Mouse (Mus musculus) liver, embryonic 14.5 days (tissue): Measurements from ENCODE around the gene Mia2. TPM values are rescaled to one million over a fixed set of nuclear protein-coding genes. Genes with fewer than 3 reads are reported as not detected.

Experiments
- ATAC-seq: fragments of 200-750 bp; cut with Nextera tagmentation; 2 replicates; pipeline ENCODE4 v1.8.0; 2017; ENCODE audit warnings: moderate number of reproducible peaks, mild to moderate bottlenecking, moderate library complexity; ENCODE audit not compliant: insufficient read depth
- DNase-seq, 3 experiments: peaks; one replicate each; pipeline ENCODE4 v3.0.0-alpha.2; 2012 to 2013; ENCODE audit warnings: low read depth in 3 of 3, low spot score in 3 of 3
- H3K27ac ChIP-seq: fragments of 300-500 bp; sonication (generic); 2 replicates; pipeline ENCODE4 v1.5.1; 2014; ENCODE audit warnings: moderate library complexity, mild to moderate bottlenecking, control low read depth, inconsistent platforms
- H3K27me3 ChIP-seq: fragments of 300-500 bp; sonication (generic); 2 replicates; pipeline ENCODE4 v1.6.1; 2014; ENCODE audit warnings: mild to moderate bottlenecking, low read length, moderate library complexity; ENCODE audit not compliant: control insufficient read depth, insufficient read depth
- H3K36me3 ChIP-seq: fragments of 300-500 bp; sonication (generic); replicated peaks from 2 replicates; pipeline ENCODE4 v1.6.1; 2014; ENCODE audit warnings: low read depth; ENCODE audit not compliant: control insufficient read depth, insufficient read depth
- H3K4me1 ChIP-seq, 2 experiments: fragments of 200-500 bp in 1 of 2; fragments of 300-500 bp in 1 of 2; sonication (generic) in 1 of 2; replicated peaks; 2 replicates each; pipeline ENCODE4 v1.6.1; 2012 to 2014; ENCODE audit warnings: antibody characterized with exemption in 1 of 2, inconsistent platforms in 1 of 2, low read length in 1 of 2; ENCODE audit not compliant: control insufficient read depth in 2 of 2, insufficient read depth in 2 of 2
- H3K4me2 ChIP-seq: fragments of 300-500 bp; sonication (generic); 2 replicates; pipeline ENCODE4 v1.6.1; 2014; ENCODE audit warnings: low read depth, mild to moderate bottlenecking, control low read depth, moderate library complexity
- H3K4me3 ChIP-seq, 2 experiments: fragments of 200-500 bp in 1 of 2; fragments of 300-500 bp in 1 of 2; sonication (generic) in 1 of 2; 2 replicates each; pipeline ENCODE4 v1.5.1; 2012 to 2014; ENCODE audit warnings: low read depth in 2 of 2, low read length in 2 of 2, mild to moderate bottlenecking in 2 of 2, control low read depth in 1 of 2, inconsistent platforms in 1 of 2, moderate library complexity in 1 of 2; ENCODE audit not compliant: insufficient read depth in 1 of 2
- H3K9ac ChIP-seq: fragments of 300-500 bp; sonication (generic); replicated peaks from 2 replicates; pipeline ENCODE4 v1.6.1; 2014; ENCODE audit warnings: mild to moderate bottlenecking, control low read depth, moderate library complexity
- H3K9me3 ChIP-seq: fragments of 300-500 bp; sonication (generic); 2 replicates; pipeline ENCODE4 v1.6.1; 2016; ENCODE audit warnings: low read length, mixed read lengths; ENCODE audit not compliant: control insufficient read depth
- CTCF ChIP-seq: IDR thresholded peaks from 2 replicates; pipeline ENCODE4 v1.5.1; 2016; ENCODE audit warnings: antibody characterized with exemption, low read depth, control low read depth
- EP300 ChIP-seq: IDR thresholded peaks from 2 replicates; pipeline ENCODE4 v1.6.1; 2016; ENCODE audit warnings: antibody characterized with exemption, low read depth
- WGBS: fragments of 180-500 bp; shearing (Covaris S2); extraction: QIAGEN DNeasy Blood & Tissue Kit; methylation state at CpG from one replicate; pipeline ENCODE4 v1.1.7; 2014; ENCODE audit not compliant: insufficient replicate concordance; 5-methylcytosine and 5-hydroxymethylcytosine counted together
- polyA plus RNA-seq, 2 experiments: library from polyadenylated mRNA; depleted of rRNA in 1 of 2; stranded (reverse) in 1 of 2; unstranded in 1 of 2; fragments of >200 nt; fragmentation: Nextera tagmentation in 1 of 2; extraction: Ambion mirVana in 1 of 2; gene quantifications; 2 replicates each; pipeline versions ENCODE4 v1.2.1 to v1.2.3; 2012 to 2014

The Mia2 gene
- polyA plus RNA-seq, 2 experiments = 31.7 to 43.4 TPM

DNA sequence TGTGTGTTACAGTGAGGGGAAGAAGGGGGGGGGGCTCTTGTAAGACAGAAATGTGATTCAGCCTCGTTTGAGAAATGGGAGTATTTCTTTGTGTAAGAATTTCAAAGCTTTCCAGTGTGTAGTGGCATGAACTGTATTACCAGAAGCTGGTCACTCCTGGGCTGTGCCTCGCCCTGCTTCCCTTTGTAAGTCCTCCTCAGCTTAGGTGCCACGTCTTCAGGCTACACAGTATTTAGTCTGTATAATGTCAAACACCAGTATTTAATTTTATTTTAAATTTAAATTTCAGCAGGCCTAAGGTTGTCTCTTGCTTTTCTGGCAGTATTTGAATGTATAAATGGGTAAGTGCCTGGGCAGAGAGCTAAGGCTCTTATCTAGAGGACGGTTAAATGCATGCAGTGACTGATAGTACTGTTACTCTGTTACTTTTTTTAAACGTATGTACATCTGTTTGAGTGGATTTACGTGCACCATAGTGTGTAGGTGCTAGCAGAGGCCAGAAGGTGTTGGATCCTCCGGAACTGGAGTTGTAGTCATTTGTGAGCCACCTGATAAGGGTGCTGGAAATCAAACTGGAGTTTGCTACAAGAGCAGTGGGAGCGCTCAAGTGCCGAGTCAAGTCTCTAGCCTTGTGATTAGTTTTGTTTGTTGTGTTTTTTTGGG lies 98.9 kb downstream of the Mia2 start:
- Histone ChIP-seq H3K9me3 (no peaks in the 10 kb centered on the region), H3K36me3 (no peaks in the 10 kb centered on the region; the same call in 1 of the 2 replicates), H3K4me1 (peaks cover 11 to 16% of the 10 kb centered on the region in 2 experiments), H3K9ac (no peak overlapping the region; the same call in 1 of the 2 replicates), H3K4me2 (peak overlapping the region; percentile 52), H3K27me3 (no peaks in the 10 kb centered on the region), H3K27ac (peak overlapping the region; percentile 32), H3K4me3 (no peak overlapping the region; a peak in 1 of 4 replicates)
- DNase-seq = peak; percentile 33 to 49 (median 37)
- ATAC-seq = peak; percentile 93
- 17% methylated on average over 9 of the region's 9 CpGs for WGBS
- TF ChIP-seq CTCF (no peak), EP300 (peak; percentile 86)

DNA sequence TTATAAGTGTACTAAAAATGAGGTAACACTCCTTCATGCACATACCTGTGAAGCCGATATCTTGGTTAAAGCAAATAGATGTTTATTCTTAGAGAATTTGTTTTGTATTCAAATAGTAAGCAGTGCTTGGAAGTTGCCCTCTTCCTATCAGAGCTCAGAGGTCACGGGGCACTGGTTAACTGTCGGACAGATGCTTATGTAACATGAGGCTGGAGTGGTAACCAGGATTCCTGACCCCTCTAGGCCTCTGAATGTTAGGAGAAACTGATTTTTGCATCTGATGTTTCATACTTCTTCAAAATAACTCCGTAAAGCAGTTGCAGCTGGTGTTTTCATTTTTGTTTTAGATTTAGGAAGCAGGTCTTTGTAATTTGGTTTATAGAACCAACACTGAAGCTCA lies 99.5 kb downstream of the Mia2 start:
- H3K9ac ChIP-seq = no peak overlapping the region
- peak overlapping the region; percentile 52 for H3K4me2 ChIP-seq
- no peaks in the 10 kb centered on the region; the same call in 1 of the 2 replicates for H3K36me3 ChIP-seq
- no peaks in the 10 kb centered on the region for H3K27me3 ChIP-seq
- H3K4me3 ChIP-seq = no peak overlapping the region
- no peak for TF ChIP-seq CTCF
- TF ChIP-seq EP300 = no peak
- H3K9me3 ChIP-seq = no peaks in the 10 kb centered on the region
- peak in 1 of 3 experiments; percentile 12 for DNase-seq
- ATAC-seq = no peak; the same call in 1 of the 2 replicates
- H3K4me1 ChIP-seq = peaks cover 11 to 16% of the 10 kb centered on the region in 2 experiments
- H3K27ac ChIP-seq = peak overlapping the region; percentile 32; the same call in 1 of the 2 replicates
- 59% methylated on average over 4 of the region's 4 CpGs for WGBS

DNA sequence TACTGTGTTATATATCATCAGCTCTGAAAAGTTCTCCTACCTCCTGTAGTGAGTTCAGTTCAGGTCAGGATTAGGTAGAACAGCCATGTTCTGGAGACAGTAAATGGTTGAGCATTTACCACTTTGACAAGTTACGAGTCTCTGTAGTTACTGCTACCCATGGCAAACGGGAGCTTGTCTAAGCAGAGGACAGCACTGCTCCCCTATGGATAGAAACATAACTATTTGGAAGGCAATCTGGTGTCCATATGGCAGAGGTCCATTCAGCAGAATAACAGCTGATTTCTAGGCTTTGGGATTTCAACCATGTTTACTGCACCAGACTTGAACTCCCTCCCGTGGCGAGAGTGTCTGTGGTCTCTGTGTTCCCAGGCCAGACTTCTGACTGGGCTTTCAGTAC lies 100.3 kb downstream of the Mia2 start:
- no peaks in the 10 kb centered on the region for H3K27me3 ChIP-seq
- peaks cover 11 to 16% of the 10 kb centered on the region in 2 experiments for H3K4me1 ChIP-seq
- no peak overlapping the region for H3K4me2 ChIP-seq
- H3K9me3 ChIP-seq = no peaks in the 10 kb centered on the region
- WGBS = 83% methylated on average over 4 of the region's 4 CpGs
- no peaks in the 10 kb centered on the region; the same call in 1 of the 2 replicates for H3K36me3 ChIP-seq
- TF ChIP-seq EP300 (no peak), CTCF (no peak)
- no peak overlapping the region for H3K4me3 ChIP-seq
- DNase-seq (no peak), ATAC-seq (no peak)
- H3K9ac ChIP-seq = no peak overlapping the region
- no peak overlapping the region for H3K27ac ChIP-seq

DNA sequence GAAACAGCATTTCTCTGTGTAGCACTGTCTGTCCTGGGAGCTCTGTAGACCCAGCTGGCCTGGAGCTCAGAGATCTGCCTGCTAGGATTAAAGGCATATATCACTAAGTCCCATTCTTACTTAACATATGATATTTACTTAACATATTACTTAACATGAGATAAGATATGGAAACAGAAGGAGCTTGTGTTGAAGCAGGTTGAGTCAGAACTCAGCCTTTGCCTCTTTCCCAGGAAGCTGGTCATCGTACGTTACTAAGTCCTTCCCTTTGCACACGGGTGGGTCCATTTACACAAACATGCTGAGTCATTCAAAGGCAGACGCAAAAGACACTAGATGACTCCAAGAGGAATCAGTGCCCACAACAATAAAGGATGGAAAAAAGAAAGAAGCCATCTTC lies 103.2 kb downstream of the Mia2 start:
- no peaks in the 10 kb centered on the region for H3K27me3 ChIP-seq
- no peak overlapping the region for H3K9ac ChIP-seq
- no peak overlapping the region for H3K27ac ChIP-seq
- H3K4me2 ChIP-seq = no peak overlapping the region
- no peak for ATAC-seq
- H3K36me3 ChIP-seq = peaks cover 11% of the 10 kb centered on the region
- WGBS = 34% methylated on average over 4 of the region's 4 CpGs
- no peak for DNase-seq
- H3K9me3 ChIP-seq = no peaks in the 10 kb centered on the region
- no peak for TF ChIP-seq EP300
- TF ChIP-seq CTCF = no peak
- no peak overlapping the region for H3K4me3 ChIP-seq
- peaks cover 9 to 13% of the 10 kb centered on the region in 2 experiments for H3K4me1 ChIP-seq

DNA sequence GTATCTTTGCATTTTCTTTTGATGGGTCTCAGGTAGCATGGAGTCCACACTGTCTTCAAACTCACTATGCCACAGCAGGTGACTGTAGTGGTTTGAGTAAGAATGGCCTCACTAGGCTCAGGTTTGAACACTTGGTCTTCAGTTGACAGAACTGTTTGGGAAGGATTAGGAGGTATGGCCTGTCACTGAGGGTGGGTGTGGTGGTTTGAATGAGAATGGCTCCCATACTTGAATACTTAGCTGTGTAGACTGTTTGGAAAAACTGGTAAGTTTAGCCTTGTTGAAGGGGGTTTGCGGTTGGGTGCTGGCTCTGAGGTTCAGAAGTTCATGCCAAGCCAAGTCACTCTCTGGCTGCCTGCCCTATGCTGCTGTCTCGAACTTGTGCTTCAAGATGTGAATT lies 103.8 kb downstream of the Mia2 start:
- Histone ChIP-seq H3K9ac (no peak overlapping the region), H3K4me3 (no peak overlapping the region), H3K9me3 (no peaks in the 10 kb centered on the region), H3K27ac (no peak overlapping the region), H3K4me1 (peaks cover 8 to 10% of the 10 kb centered on the region in 2 experiments), H3K36me3 (peaks cover 11% of the 10 kb centered on the region), H3K4me2 (no peak overlapping the region), H3K27me3 (no peaks in the 10 kb centered on the region)
- 84% methylated on average over 2 of the region's 2 CpGs for WGBS
- no peak for DNase-seq
- no peak for ATAC-seq
- TF ChIP-seq CTCF = no peak
- no peak for TF ChIP-seq EP300
